Mouse (Mus musculus) CD4-positive, CD25-positive, alpha-beta regulatory T cell, adult 4 months (primary cell): ENCODE measurements around the gene Klf15. TPM values are rescaled to one million over a fixed set of nuclear protein-coding genes. Genes with fewer than 3 reads are reported as not detected.

ENCODE experiments used
- ATAC-seq: one replicate; pipeline ENCODE4 v1.8.0; 2017
- polyA plus RNA-seq, 2 experiments: library from polyadenylated mRNA; unstranded; fragments of 100-300 nt; shearing (Covaris generic); gene quantifications; one replicate each; pipeline ENCODE4 v1.2.1; 2017

Gene Klf15
- polyA plus RNA-seq, 2 experiments from 2014 or later: not detected

DNA sequence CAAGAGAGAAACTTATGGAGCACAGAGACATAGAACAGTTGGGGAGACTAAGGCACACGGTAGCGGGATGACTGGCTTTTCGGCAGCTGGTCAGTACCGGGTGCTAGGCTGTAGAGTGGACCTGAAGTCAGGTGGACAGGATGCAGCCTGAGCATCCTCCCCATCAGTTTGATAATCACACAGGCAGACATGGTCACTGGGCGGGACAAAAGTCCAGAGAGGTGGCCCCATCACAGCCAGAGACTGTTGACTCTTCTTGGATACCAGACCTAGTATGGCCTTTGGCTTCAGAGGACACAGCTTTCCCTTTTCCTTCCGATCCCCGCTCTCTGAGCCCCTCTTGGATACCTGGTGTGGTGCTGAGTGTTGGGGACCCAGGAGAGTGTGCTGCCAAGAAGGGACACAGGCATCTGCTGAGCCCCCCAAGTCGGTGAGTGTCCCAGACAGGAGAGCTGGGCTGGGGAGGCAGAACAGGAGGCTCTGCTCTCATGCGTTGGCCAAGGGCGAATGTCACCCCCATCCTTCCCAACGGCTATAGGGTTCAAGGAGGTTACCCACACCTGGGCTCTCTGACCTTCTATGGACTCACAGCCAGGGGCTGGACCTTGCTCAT is 2.8 kb downstream of the Klf15 start:
- ATAC-seq: no peak

DNA sequence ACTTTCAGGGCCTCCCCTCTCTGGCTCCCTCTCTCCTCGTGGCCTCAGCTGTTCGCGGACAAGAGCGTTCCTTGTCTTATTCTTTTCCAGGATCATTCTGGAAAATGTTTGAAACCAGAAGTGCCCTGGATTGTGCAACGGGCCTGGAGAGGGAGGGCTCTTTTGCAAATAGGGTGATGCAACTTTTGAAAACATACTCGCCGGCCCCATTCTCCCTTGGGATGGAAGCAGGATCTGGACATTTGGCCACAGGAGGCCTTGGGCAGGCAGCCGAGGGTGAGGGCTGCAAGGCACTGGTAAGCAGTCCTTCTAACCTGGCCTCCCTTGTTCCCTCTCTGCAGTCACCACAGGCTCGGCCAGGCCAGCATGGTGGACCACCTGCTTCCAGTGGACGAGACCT is 3.7 kb downstream of the Klf15 start:
- no peak for ATAC-seq

DNA sequence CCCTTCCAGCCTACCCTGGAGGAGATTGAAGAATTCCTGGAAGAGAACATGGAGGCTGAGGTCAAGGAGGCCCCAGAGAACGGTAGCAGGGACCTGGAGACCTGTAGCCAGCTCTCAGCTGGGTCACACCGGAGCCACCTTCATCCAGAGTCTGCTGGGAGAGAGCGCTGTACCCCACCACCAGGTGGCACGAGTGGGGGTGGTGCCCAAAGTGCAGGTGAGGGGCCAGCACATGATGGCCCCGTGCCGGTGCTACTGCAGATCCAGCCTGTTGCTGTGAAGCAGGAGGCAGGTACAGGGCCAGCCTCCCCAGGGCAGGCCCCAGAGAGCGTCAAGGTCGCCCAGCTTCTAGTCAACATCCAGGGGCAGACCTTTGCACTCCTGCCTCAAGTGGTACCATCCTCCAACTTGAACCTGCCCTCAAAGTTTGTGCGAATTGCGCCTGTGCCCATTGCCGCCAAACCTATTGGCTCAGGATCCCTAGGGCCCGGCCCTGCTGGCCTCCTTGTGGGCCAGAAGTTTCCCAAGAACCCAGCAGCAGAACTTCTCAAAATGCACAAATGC is 4.6 kb downstream of the Klf15 start:
- ATAC-seq: no peak

DNA sequence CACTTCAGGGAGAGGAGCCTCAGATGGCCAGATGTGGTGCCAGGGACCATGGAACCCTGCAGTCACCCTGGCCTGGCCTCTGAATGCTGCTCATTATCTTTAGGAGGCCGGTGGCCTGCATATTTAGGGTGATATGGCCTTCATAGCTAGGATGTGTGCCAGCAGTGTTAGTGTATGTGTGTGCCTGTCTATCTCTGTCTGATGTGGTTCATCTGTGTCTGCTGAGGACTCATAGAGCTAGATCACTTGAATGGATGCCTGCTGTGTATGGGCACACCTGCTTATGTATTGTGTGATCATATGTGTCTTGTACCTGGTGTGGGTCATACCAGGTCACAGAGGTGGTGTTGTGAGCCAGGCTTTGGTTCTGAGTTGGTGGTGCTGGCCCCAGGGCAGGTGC is 5.8 kb downstream of the Klf15 start:
- no peak for ATAC-seq

DNA sequence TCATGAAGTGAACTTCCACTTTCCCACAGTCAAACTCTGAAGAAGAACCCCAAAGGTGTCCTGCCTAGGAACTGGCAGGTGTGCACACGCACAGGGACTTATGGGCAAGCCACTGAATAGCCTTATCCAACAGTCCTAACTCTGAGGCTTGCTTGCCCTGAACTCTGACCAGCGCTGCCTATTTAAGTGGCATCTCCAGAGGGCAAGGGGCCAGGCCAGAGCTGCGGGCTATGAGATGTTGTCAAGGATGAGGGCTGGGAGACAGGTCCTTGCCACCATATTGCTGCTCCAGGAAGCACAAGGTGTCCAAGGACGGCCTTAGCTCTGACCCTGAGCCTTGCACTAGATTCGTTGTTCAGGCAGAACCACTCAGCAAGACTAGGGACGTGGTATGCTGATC is 6.7 kb downstream of the Klf15 start:
- no peak for ATAC-seq

DNA sequence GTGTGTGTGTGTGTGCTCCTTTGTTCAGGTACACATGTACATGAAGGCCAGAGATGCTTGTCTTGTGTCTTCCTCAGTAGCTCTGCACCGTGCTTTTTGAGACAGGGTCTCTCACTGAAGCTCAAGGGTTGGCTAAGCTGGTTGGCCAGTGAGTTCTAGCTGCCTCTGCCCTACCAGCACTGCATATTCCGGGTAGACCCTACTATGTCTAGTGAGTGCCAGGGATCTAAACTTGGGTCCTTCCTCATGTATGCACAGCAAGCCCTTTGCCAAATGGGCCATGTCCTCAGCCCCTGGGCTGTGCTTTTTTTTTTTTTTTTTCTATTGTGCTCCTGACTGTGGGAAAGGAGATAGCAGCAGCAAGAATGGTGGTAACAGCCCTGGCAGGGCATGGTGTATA is 7.9 kb downstream of the Klf15 start:
- no peak for ATAC-seq

DNA sequence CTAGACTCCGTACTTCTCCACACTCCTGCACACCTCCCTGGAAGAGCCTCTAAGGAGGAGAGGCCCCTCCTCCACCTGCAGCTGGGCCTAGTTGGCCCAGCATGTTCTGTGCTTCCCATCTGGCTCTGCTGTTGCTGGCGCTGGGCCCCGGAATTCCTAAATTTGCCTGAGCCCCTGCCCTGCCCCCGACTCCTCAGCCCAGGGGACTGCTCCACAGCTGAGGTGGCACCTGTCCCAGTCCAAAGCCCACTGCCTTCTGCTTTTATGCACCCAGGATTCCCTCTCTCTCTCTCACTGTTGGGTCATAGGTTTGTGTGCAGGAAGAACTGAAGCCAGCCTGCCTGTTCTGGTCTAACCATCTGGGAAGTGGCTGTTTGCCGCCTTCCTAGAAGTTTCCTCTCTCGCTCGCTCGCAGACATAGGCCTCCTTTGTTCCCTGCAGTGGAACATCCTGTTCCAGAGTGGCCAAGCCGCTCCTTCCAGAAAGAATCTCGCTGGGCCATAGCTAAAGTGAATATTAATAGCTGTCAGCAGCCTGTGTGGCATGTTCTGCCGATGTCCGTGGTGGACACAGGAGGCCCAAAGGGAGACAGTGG is 8.7 kb downstream of the Klf15 start:
- no peak for ATAC-seq

DNA sequence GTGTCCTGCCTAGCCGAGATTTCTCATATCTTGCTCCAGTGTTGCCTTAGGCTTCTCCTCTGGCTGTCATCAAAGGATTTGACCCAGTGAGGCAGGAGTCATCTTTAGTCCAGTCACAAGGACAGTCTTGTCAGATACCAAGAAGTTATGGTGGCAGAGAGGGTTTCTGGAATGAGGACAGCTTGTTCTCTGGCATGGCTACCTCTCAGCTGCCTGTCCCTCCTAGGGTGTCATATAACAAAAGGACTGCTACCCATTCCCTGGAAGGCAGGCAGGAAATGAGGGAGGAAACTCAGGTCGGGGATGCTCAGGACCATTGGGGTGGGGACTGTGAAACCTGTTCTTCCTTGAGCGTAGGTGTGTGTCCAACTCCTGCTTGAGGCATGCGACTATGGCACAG is 9.7 kb downstream of the Klf15 start:
- no peak for ATAC-seq

DNA sequence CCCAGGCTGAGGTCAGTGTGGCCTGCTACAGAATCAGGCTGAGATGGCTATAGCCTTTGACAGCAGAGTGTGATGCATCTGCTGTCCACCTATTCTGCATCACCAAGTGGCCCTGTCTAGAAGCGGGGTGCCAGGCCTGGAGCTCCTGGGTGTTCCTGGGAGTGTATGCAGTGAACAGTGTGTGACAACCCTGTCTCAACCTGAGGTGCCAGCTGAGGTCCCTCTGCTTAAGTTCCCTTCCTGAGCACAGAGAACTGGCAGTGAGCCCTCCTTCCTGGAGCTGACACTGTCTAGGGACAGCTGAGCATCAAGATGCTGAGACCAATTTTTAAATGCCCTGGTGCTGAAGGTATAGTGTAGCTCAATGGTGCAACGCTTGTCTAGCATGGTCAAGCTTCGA is 10.3 kb downstream of the Klf15 start:
- ATAC-seq: no peak

DNA sequence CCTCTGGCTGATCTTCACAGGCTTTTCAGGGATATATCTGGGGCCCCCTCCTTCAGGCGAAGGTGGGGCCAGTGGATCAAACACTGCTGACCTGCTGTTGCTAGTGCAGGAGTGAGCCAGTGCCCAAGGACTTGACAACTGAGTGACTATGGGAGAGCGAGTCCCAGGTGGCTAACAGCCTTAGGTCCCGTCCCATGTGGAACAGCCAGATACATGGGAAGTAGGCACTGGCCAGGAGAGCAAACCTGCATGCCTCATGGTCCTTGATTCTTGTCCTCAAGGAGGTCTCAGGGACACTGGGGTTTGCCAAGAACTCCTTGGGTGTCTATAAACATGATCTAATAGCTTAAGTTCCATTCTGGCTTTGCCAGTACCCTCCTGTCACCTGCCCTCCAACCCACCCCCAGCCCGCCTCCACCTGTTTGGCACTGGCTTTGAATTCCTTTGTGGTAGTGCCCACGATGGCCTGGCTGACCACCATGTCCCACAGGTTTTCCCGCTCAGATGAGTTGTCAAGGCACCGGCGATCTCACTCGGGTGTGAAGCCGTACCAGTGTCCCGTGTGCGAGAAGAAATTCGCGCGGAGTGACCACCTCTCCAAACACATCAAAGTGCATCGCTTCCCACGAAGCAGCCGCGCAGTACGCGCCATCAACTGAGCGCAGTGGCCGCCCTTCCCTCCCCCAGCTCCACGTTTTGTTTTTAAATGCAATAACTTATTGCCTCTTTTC is 11.4 kb downstream of the Klf15 start:
- ATAC-seq: no peak

DNA sequence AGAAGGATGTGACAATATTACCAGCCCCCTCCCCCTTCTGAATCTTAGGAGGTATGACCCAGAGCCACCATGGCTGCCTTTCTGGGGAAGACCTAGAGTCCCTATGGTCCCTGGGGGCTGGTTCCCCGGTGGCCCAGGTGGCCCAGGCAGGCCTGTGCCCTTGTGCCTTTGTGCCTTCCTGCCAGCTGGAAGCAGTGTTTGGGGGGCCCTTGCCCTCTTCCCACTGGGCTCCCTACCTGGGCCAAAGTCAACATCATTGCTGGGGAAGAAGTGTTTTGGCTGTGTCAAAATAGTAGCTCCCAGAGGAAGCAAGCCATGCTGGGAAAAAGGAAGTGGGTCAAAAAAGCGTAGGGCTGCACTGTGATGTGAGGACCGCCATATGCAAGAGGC is 12.0 kb downstream of the Klf15 start:
- no peak for ATAC-seq

DNA sequence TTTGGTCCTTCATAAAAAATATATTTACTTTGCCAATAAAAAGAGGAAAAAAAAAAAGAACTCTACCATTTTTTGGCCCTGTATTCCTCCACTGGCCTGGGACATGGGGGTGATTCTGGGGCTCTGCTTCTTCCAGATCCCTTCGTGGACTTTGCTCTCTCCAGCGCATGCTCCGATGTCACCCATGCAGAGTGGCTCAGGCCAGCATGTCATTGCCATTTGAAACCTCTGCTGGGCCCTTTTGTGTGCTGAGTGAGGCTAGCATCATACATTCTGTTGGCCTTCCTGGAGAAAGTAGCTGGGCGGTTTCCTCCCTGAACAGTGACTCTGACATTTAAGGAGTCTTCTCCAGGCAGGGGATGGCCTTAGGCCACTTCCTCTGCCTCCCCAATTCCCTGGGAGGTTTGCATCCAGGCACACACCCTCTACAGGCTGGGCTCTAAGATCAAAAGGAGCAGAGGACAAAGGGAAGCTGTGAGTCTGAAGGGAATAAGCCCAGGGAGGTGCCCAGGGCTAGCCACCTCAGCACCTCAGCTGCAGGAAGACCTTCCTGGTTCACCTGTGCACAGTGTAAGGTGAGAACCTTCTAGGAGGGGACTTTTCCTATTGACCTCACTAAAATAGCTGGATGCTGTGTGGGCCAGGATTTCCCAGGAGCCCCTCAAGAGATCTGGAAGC is 12.9 kb downstream of the Klf15 start:
- ATAC-seq: no peak

DNA sequence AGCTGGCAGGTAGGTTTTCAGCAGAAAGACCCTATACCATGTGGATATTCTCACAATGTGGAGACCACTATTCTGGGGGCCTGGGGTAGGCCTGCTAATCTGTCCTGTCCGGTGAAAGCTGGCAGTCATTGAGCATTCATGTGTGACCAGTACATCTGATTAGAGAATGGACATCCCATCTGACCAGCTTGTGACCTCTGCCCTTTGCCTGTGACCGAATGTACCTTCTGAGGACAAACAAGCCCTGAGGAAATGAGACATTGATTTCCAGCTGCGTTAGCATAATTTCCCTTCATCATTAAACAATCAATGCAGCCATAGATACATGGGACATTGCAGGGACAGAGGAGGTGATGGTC is 13.5 kb downstream of the Klf15 start:
- ATAC-seq: no peak

DNA sequence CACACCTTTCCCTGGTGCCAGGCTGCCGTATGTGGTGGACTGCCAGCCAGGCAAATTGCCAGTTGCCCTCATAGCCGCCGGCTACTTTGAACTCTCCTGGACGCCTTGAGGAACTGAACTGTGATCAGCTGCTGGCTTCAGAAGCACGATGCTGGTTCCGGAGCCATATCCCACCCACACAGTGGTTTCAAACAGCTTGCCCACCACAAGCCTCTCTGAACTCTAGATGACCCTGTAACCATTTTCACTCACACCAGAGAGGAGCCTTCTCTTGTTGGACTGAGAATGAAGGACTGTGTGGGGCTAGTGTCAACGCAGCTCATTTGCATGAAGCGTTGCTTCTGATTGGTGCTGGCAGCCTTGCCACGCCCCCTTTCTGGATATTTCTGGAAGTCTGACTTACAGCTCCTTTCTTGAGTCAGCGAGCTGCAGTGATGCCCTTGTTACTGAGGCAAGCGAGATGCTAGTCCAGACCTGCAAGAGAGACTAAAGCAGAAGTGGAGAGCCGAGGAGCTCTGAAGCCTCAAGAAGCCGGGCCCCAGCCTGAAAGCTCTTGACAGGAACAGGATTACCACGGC is 14.7 kb downstream of the Klf15 start:
- no peak for ATAC-seq

DNA sequence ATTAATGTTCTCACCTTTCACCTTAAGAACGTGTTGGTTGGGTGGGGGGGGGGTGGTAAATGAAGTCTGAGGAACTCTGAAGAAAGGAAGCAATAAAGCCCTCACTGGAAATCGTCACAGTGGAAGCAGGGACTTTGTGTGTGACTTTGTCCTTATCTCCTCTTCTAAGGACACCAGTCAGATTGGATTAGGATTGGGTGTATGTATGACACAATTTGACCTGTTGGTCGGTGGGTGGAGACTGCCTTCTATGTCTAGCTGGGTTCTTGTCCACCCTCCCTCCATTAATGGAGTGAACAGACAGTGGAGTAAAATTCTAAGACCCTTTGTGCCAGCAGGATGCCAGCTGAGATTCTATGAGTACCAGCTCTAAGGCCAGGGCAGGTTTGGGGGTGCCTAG is 21.9 kb downstream of the Klf15 start:
- no peak for ATAC-seq

DNA sequence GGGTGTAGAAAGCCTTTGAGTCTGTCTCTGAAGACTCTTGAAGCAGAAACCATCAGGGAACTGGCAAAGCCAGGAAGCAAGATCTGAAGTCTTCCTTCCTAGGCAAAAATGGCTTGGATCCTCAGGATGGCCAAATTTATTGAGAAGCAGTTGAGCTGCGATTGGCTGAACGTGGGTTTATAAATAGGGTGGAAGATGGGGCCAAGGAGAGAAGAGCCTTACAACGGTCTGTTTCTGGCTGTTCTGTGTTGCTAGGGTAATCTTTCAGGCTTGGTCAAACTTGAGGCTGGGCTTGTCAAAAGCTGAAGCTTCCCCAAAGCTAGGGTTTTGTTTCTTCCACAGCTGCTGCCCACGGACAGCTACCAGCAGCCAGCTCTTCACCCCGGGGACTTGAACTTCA is 22.5 kb downstream of the Klf15 start:
- no peak for ATAC-seq

DNA sequence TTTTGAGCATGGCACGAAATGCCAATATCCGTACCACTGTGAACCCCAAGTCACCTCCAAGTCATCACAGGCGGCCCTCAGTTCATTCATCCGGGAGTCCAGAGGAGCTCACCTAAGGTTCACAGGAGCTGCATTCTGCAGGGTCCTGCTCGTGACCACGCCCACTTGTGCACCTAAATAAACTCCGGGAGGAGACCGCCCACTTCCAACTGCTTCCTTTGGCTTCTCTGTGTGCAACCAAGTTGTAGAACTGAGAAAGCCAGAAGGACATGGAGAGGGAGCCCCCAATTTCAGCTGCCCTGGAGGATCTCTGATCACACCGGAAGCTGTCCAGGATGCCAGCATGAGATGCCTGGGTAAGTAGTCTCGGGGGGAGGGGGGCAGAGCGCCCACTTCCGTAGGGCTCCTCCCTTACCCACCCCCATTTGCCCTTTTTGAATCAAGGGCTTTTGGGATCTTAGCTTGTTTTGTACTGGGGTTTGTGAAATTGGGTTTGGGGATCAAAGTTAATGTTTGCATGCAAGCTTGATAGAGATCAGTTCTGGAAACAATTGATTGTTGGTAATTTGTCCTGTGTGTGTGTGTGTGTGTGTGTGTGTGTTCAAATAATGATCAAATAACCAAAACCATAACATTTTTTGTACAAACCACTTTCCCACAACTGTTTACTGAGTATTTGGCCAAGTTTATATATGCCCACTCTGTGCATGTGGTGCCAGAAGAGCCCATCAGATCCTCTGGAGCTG is 24.0 kb downstream of the Klf15 start, which contains the start of gene Aldh1l1:
Gene Aldh1l1 (plus strand): TSS at position 252 of the 746 bp plus-strand sequence.
- ATAC-seq: no peak

DNA sequence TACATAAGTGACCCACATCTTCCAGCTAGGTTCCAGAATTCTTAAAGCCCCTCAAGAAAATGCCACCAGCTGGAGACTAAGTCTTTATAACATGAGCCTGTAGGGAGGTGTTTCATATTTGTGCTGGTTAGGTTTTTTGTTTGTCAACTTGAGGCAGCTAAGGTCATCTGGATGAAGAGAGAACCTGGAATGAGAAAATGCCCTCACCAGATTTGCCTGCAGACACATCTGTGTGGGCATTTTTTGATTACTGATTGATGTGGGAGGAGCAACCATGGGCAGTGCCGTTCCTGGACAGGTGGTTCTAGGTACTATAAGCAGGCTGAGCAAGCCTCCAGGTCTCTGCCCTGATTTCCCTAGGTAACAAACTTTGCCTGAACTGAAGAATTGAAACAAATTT is 25.2 kb downstream of the Klf15 start:
- no peak for ATAC-seq

DNA sequence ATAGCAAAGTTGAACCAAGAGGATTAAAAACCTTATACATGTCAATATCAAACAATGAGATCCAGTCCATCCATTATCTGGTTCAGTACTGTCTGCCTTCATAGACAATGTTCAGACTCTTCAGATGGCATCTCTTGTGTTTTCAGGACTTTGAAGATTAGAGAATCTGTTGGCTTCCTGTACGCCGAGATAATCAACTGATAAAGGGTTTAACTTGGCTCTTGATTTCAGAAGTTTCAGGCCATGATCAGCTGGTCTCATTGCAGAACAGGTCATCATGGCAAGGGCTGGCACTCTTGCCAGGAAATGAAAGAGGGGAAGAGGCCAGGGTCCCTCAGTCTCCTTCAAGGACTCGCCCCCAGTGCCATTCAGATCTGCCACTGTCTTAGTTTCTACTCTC is 27.2 kb downstream of the Klf15 start:
- ATAC-seq: no peak

DNA sequence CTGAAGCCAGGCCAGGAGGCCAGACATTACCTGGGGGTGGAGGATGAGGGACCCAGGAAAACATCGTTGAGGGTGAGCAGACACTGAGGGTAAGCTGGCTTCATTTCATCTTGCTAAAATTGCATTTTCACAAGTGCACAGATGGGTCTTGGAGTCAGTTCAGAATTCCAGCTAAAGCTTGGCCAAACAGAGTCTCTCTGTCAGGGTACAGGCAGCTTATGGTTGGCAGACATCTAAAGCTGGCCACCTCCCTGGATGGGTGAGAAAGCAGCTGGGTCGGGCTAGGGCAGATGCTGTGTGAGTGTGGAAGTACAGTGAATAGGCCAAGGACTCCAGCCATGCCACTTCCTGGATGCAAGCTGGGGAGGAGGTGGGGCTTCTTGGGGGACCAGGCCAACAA is 28.6 kb downstream of the Klf15 start:
- no peak for ATAC-seq

DNA sequence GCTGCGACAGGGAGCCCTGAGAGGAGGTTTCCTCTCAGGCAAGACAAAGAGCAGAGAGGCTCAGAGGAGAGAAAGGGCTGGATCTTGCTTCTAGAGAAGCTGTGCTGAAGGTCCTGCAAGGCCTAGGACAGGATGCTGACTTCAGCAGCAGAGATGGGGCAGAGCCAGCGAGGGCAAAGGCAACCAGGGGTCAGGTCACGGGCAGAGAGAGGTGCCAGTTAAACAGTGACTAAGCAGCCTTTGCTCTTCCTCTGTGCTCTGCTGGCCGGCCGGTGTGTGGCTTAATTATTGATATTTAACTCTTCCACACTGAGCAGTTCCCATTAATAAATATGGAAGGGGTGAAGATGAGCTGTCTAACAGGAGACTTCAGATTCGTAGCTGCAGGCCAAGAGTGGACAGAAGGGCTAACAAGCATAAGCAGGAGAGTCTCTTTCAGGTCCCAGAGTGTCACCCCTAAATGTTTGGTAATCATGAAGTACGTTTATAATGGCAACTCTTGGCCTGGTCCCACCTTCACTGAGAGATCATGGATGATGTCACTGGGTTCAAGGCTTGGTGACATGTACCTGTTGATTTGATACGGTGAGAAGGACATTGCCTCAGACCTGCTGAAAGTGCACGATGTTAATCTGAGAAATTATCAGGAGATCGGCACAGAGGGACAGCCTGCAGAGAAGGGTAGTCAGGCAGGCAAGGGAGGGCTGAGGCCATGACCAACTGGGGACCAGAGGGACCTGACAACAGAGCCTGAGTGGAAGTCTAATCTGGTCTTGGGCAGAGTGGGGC is 29.8 kb downstream of the Klf15 start:
- ATAC-seq: no peak

DNA sequence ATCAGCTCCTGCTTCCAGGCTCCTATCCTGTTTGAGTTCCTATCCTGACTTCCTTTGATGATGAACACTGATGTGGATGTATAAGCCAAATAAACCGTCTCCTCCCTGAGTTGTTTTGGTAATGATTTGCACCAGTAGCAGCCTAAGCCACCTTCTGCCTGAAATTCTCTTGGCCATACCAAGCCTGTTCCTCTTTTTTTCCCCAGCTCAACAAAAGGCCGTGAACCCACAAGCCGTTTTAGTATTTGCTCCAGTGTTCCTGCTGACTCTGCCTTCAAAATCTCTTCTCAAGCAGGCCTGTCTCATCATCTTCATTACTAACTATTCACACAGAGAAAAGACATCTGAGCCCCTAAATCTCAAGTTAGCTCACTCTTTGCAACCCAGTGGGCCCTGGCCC is 31.8 kb downstream of the Klf15 start:
- ATAC-seq: no peak
